23 mouse cellular contexts compared by ENCODE assay signal in genomic region chr15:82217980-82218379, GRCm38 (mm10). TPM values are rescaled to one million over a fixed set of nuclear protein-coding genes. Genes with fewer than 3 reads are reported as not detected.
DNase-seq lines count a peak whose midpoint lies in the region; ATAC-seq and TF ChIP-seq lines count a peak whose summit lies in the region.
"Had no signal": no experiment of that assay in that cellular context is flagged by ENCODE, and none has a peak within 500 bp of the region (broad histone marks: within the 10 kb centered on the region; RNA-seq: fewer than 3 reads in every experiment).

No protein-coding gene starts in this region.

- H3K27ac ChIP-seq in spleen, adult 2 months (ENCODE audit: insufficient read depth, low read length) = peak overlapping the region; percentile 51; the same call in 1 of the 2 replicates
- H3K27ac ChIP-seq in CH12.LX (ENCODE audit: insufficient read depth, low read depth) = peak overlapping the region; percentile 96
- no peak overlapping the region for H3K27ac ChIP-seq in midbrain, embryonic 14.5 days (replicated peaks; ENCODE audit: low read depth, low read length)
- H3K27ac ChIP-seq: embryonic facial prominence, embryonic 13.5 days; embryonic facial prominence, embryonic 15.5 days; forebrain, embryonic 12.5 days had no signal

- no peak for TF ChIP-seq POLR2A in spleen, adult 2 months (IDR thresholded peaks at IDR 0.05; ENCODE audit: low read depth, low read length)
- TF ChIP-seq POLR2A in CH12.LX (IDR thresholded peaks at IDR 0.05; ENCODE audit: low read depth, low read length) = peak; percentile 72

- no peak for TF ChIP-seq CTCF in spleen, adult 2 months (IDR thresholded peaks at IDR 0.05; ENCODE audit: extremely low read depth, insufficient read depth, insufficient read length, insufficient replicate concordance)
- TF ChIP-seq CTCF in CH12.LX (conservative IDR thresholded peaks at IDR 0.05 in 1 of 2, IDR thresholded peaks at IDR 0.05 in 1 of 2; ENCODE audit: low read depth in 2 of 2, low read length in 2 of 2) = no peak

- peaks cover 3% of the 10 kb centered on the region; the same call in 1 of the 2 replicates for H3K36me3 ChIP-seq in spleen, adult 2 months (ENCODE audit: control insufficient read depth, insufficient read depth, low read length)
- H3K36me3 ChIP-seq in CH12.LX (replicated peaks in 1 of 2; ENCODE audit: control insufficient read depth in 1 of 2, insufficient read depth in 1 of 2, low read length in 1 of 2) = peaks cover 5 to 17% of the 10 kb centered on the region in 2 experiments
- H3K36me3 ChIP-seq in midbrain, embryonic 14.5 days (ENCODE audit: control insufficient read depth, insufficient read depth, low read length) = no peaks in the 10 kb centered on the region
- H3K36me3 ChIP-seq: embryonic facial prominence, embryonic 13.5 days; embryonic facial prominence, embryonic 15.5 days; forebrain, embryonic 10.5 days; forebrain, embryonic 12.5 days; G1E had no signal

- peak overlapping the region; percentile 68 for H3K4me2 ChIP-seq in CH12.LX (ENCODE audit: insufficient read depth, low read depth, poor library complexity, severe bottlenecking)
- H3K4me2 ChIP-seq in midbrain, embryonic 14.5 days (ENCODE audit: low read length) = no peak overlapping the region
- H3K4me2 ChIP-seq: embryonic facial prominence, embryonic 13.5 days; embryonic facial prominence, embryonic 15.5 days; forebrain, embryonic 12.5 days had no signal

- TF ChIP-seq EP300 in CH12.LX (IDR thresholded peaks at IDR 0.05; ENCODE audit: low read length) = no peak

- no peak for TF ChIP-seq RAD21 in CH12.LX (IDR thresholded peaks at IDR 0.05; ENCODE audit: low read depth, low read length)

- peak overlapping the region; percentile 93 for H3K9ac ChIP-seq in CH12.LX (ENCODE audit: insufficient read depth, low read depth)
- H3K9ac ChIP-seq in midbrain, embryonic 14.5 days (replicated peaks; ENCODE audit: low read length) = no peak overlapping the region
- H3K9ac ChIP-seq: embryonic facial prominence, embryonic 15.5 days had no signal

- H3K4me3 ChIP-seq in spleen, adult 2 months (ENCODE audit: extremely low read depth, insufficient read depth, insufficient read length) = no peak overlapping the region
- peak overlapping the region; percentile 50 to 75 (median 52) for H3K4me3 ChIP-seq in CH12.LX (replicated peaks in 1 of 3; ENCODE audit: low read depth in 2 of 3, low read length in 2 of 3, poor library complexity in 1 of 3)
- no peak overlapping the region for H3K4me3 ChIP-seq in midbrain, embryonic 14.5 days (replicated peaks; ENCODE audit: low read depth, low read length)
- H3K4me3 ChIP-seq: embryonic facial prominence, embryonic 13.5 days; embryonic facial prominence, embryonic 15.5 days; erythroblast, embryonic 14.5 days; forebrain, embryonic 10.5 days; forebrain, embryonic 12.5 days had no signal

- peaks cover 29% of the 10 kb centered on the region for H3K79me2 ChIP-seq in CH12.LX (replicated peaks; ENCODE audit: control insufficient read depth, extremely low read depth, insufficient read depth, poor library complexity, severe bottlenecking)

- ATAC-seq in midbrain, embryonic 14.5 days (ENCODE audit: low FRiP score, low TSS enrichment) = no peak
- ATAC-seq: CD4-positive, CD25-positive, alpha-beta regulatory T cell, adult 4 months; forebrain, embryonic 16.5 days had no signal

- DNase-seq in spleen, adult 2 months (ENCODE audit: low read depth in 1 of 2, low spot score in 2 of 2) = no peak
- no peak for DNase-seq in spleen, adult 12 weeks (ENCODE audit: low spot score)
- no peak for DNase-seq in CH12.LX (ENCODE audit: extremely low read depth)
- peak; percentile 28 for DNase-seq in NIH3T3 (ENCODE audit: low read depth)
- no peak for DNase-seq in kidney, adult 11 months
- DNase-seq in lung, postnatal 10 days = no peak
- DNase-seq in midbrain, embryonic 14.5 days = no peak
- DNase-seq: adrenal gland, adult 2 months; adrenal gland, postnatal 10 days; adrenal gland, postnatal 25 days; cerebellum, adult 11 months; cerebellum, adult 18-20 months; cerebellum, adult 9-10 months; cerebellum, postnatal 10 days; cerebellum, postnatal 25 days had no signal

- peaks cover 4% of the 10 kb centered on the region; the same call in 1 of the 2 replicates for H3K27me3 ChIP-seq in spleen, adult 2 months (ENCODE audit: control insufficient read depth, insufficient read depth, low read length)
- no peaks in the 10 kb centered on the region for H3K27me3 ChIP-seq in CH12.LX (replicated peaks)
- peaks cover 27% of the 10 kb centered on the region for H3K27me3 ChIP-seq in midbrain, embryonic 14.5 days (ENCODE audit: control insufficient read depth, insufficient read depth, low read length)

- in situ Hi-C loops in CH12.LX (cut with MboI; ENCODE audit: low pct_ligation_motif_present, low pct_unique_long_range_greater_than_20kb, low sequenced_read_pairs) = loop anchor here (10.0 kb wide), 1 partner anchor 73 kb away; the partner anchor contains the start of gene Srebf2

- dilution Hi-C loops in CH12.LX (cut with MboI; ENCODE audit: extremely low pct_ligation_motif_present, extremely low pct_unique_long_range_greater_than_20kb, low sequenced_read_pairs) = no loop called here

- peaks cover 40% of the 10 kb centered on the region for H3K4me1 ChIP-seq in spleen, adult 2 months (ENCODE audit: control insufficient read depth, insufficient read depth, insufficient read length)
- peaks cover 18 to 75% of the 10 kb centered on the region in 2 experiments for H3K4me1 ChIP-seq in CH12.LX (ENCODE audit: control insufficient read depth in 1 of 2, insufficient read depth in 2 of 2)
- H3K4me1 ChIP-seq in midbrain, embryonic 14.5 days (ENCODE audit: control insufficient read depth, insufficient read depth, low read length) = 0 out of 2 replicates have a peak, but pooled peaks cover 14% of the 10 kb centered on the region

- no peaks in the 10 kb centered on the region for H3K9me3 ChIP-seq in CH12.LX (replicated peaks; ENCODE audit: low read length)
- no peaks in the 10 kb centered on the region for H3K9me3 ChIP-seq in midbrain, embryonic 14.5 days (ENCODE audit: control insufficient read depth, low read length)
- H3K9me3 ChIP-seq: embryonic facial prominence, embryonic 13.5 days; embryonic facial prominence, embryonic 15.5 days; forebrain, embryonic 10.5 days; forebrain, embryonic 12.5 days had no signal

- WGBS in spleen, adult 2 months = 70% methylated on average over 8 of the region's 9 CpGs
- WGBS in midbrain, embryonic 14.5 days = 27% methylated on average over 9 of the region's 9 CpGs

TF ChIP-seq in CH12.LX, 34 proteins besides CTCF, POLR2A, EP300 and RAD21 (continues in another document):
- TF ChIP-seq ZKSCAN1 (IDR thresholded peaks at IDR 0.05; ENCODE audit: borderline replicate concordance, low read depth, low read length) (no peak), POLR2AphosphoS2 (IDR thresholded peaks at IDR 0.05; ENCODE audit: low read depth, low read length) (peak; percentile 38; the same call in 1 of the 2 replicates), NELFE (IDR thresholded peaks at IDR 0.05; ENCODE audit: low read depth, low read length) (peak; percentile 78; the same call in 1 of the 2 replicates), SIN3A (IDR thresholded peaks at IDR 0.05; ENCODE audit: low read length) (no peak; the same call in 1 of the 2 replicates), MAFK (IDR thresholded peaks at IDR 0.05; ENCODE audit: insufficient replicate concordance, low read length) (no peak), RCOR1 (conservative IDR thresholded peaks at IDR 0.05; ENCODE audit: low read depth, low read length) (no peak), CHD1 (IDR thresholded peaks at IDR 0.05; ENCODE audit: low read depth, low read length) (no peak; the same call in 1 of the 2 replicates), MAZ (IDR thresholded peaks at IDR 0.05; ENCODE audit: low read depth, low read length) (peak; percentile 58), ZMIZ1 (IDR thresholded peaks at IDR 0.05; ENCODE audit: low read depth, low read length) (no peak; the same call in 1 of the 2 replicates), ELF1 (IDR thresholded peaks at IDR 0.05; ENCODE audit: low read depth, low read length) (0 out of 2 replicates have a peak, but pooled peaks have one; percentile 11), BHLHE40 (IDR thresholded peaks at IDR 0.05; ENCODE audit: low read depth, low read length) (peak; percentile 49), TBP (conservative IDR thresholded peaks at IDR 0.05; ENCODE audit: low read depth, low read length) (peak; percentile 52), ZNF384 (IDR thresholded peaks at IDR 0.05; ENCODE audit: low read depth, low read length) (no peak), IRF4 (IDR thresholded peaks at IDR 0.05; ENCODE audit: low read depth, low read length) (peak; percentile 7; the same call in 1 of the 2 replicates)

RNA-seq across cellular contexts. Expression of gene Shisa8, which starts 5.4 kb away (rescaled TPM):
- 5.4 and 14.7 TPM in 2 replicates for polyA plus RNA-seq in spleen, adult 2 months (2012; rRNA removed)
- total RNA-seq in CH12.LX (2012; rRNA removed) (152 and 159 TPM in 2 replicates), CH12.LX (2014; rRNA removed) (94.6 and 103 TPM in 2 replicates)
- polyA plus RNA-seq in CH12.LX (2012; ENCODE audit: insufficient read length, low read depth) = 64.2 and 83.4 TPM in 2 replicates
- polyA plus RNA-seq in midbrain, embryonic 14.5 days (2014; fragmentation: Nextera tagmentation; extraction: Ambion mirVana) = 0.70 and 1.5 TPM in 2 replicates
- polyA plus RNA-seq: CD4-positive, CD25-positive, alpha-beta regulatory T cell, adult 4 months; G1E had no signal

RNA-seq across cellular contexts. Expression of gene Tnfrsf13c, which starts 6.2 kb away (rescaled TPM):
- polyA plus RNA-seq in spleen, adult 2 months (2012; rRNA removed) = 120 and 179 TPM in 2 replicates
- 287 and 334 TPM in 2 replicates for total RNA-seq in CH12.LX (2012; rRNA removed)
- 188 and 204 TPM in 2 replicates for total RNA-seq in CH12.LX (2014; rRNA removed)
- polyA plus RNA-seq in CH12.LX (2012; ENCODE audit: insufficient read length, low read depth) = 219 and 257 TPM in 2 replicates
- 0.19 TPM in 1 of 2 replicates, not detected in the other for polyA plus RNA-seq in midbrain, embryonic 14.5 days (2014; fragmentation: Nextera tagmentation; extraction: Ambion mirVana)
- total RNA-seq: adrenal gland, adult 2 months had no signal
- polyA plus RNA-seq: forebrain, embryonic 10.5 days had no signal

RNA-seq across cellular contexts. Expression of gene Cenpm, which starts 26.6 kb away (rescaled TPM):
- 10.2 and 16.8 TPM in 2 replicates for polyA plus RNA-seq in spleen, adult 2 months (2012; rRNA removed)
- total RNA-seq in CH12.LX (2012; rRNA removed) (31.5 and 34.2 TPM in 2 replicates), CH12.LX (2014; rRNA removed) (17.1 and 22.8 TPM in 2 replicates)
- polyA plus RNA-seq in CH12.LX (2012; ENCODE audit: insufficient read length, low read depth) = 39.6 and 44.0 TPM in 2 replicates
- polyA plus RNA-seq in midbrain, embryonic 14.5 days (2014; fragmentation: Nextera tagmentation; extraction: Ambion mirVana) = 13.9 and 23.2 TPM in 2 replicates

RNA-seq across cellular contexts. Expression of gene 1500009C09Rik, which starts 34.2 kb away (rescaled TPM):
- 0.05 and 0.08 TPM in 2 replicates for polyA plus RNA-seq in spleen, adult 2 months (2012; rRNA removed)
- total RNA-seq in CH12.LX (2012; rRNA removed) (not detected in 2 replicates), CH12.LX (2014; rRNA removed) (not detected in 2 replicates)
- not detected in 2 replicates for polyA plus RNA-seq in CH12.LX (2012; ENCODE audit: insufficient read length, low read depth)
- polyA plus RNA-seq in midbrain, embryonic 14.5 days (2014; fragmentation: Nextera tagmentation; extraction: Ambion mirVana) = 12.2 and 47.6 TPM in 2 replicates
- total RNA-seq: adrenal gland, postnatal 25 days; G1E had no signal
- polyA plus RNA-seq: CD4-positive, CD25-positive, alpha-beta regulatory T cell, adult 4 months; embryonic facial prominence, embryonic 15.5 days; erythroblast, embryonic 14.5 days; forebrain, embryonic 10.5 days; G1E had no signal

RNA-seq across cellular contexts. Expression of gene Sept3, which starts 56.7 kb away (rescaled TPM):
- 1.6 and 1.8 TPM in 2 replicates for polyA plus RNA-seq in spleen, adult 2 months (2012; rRNA removed)
- total RNA-seq in CH12.LX (2012; rRNA removed) (0.04 and 0.13 TPM in 2 replicates), CH12.LX (2014; rRNA removed) (not detected in 2 replicates)
- 0.07 TPM in 1 of 2 replicates, not detected in the other for polyA plus RNA-seq in CH12.LX (2012; ENCODE audit: insufficient read length, low read depth)
- 361 and 403 TPM in 2 replicates for polyA plus RNA-seq in midbrain, embryonic 14.5 days (2014; fragmentation: Nextera tagmentation; extraction: Ambion mirVana)
- polyA plus RNA-seq: CD4-positive, CD25-positive, alpha-beta regulatory T cell, adult 4 months; erythroblast, embryonic 14.5 days; G1E had no signal

Comparison
In these comparisons a context has a peak if more than half of its experiments do, and no peak if none do; other contexts are left out.
1. H3K4me3 ChIP-seq: peak in CH12.LX (3 of 3); none in spleen, adult 2 months (single experiment) and midbrain, embryonic 14.5 days (single experiment).
2. RNA of gene Tnfrsf13c, which starts 6.2 kb away (polyA plus RNA-seq): 219 to 257 TPM in CH12.LX and 120 to 179 TPM in spleen, adult 2 months; 0.19 TPM in midbrain, embryonic 14.5 days; every median in the first group is over 100 times any median in the second.